Mouse (Mus musculus): ENCODE data around the gene Fosl2.

Fosl2 gene

DNA sequence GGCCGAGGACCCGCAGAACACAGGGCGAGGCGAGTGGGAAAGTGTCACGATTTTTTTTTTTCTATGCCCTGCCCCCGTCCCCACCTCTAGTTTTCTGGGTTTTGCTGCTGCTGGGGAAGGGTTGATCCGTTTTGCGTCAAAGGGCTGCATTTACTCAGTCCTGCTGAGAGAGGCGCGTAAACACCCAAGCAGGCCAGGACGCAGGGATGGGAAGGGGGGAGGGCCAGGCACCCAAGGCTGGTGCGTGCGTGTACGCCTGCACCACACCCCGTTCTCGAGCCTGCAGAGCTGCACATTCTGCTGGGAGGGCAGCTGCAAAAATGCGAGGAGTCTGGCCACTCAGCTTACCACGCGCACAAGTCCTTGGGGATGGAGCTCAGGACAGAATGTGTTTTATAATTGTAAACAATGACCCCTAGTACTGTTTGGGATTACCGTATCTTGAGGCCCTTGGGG is 2.0 kb upstream of the Fosl2 start:
- in situ Hi-C loops (cut with MboI, MseI) = loop anchor here (25.0 kb wide), 1 partner anchor 1529 kb away; the partner anchor contains the start of genes Slbp, Tacc3 and Tmem129

- in situ Hi-C loops (cut with MboI, MseI) = loop anchor here (25.0 kb wide), 1 partner anchor 1528 kb away; the partner anchor contains the start of genes Slbp, Tacc3 and Tmem129
Observed at GRCm38 (mm10) chr5:32134051-32134732, 1.4 kb upstream of the Fosl2 start.

DNA sequence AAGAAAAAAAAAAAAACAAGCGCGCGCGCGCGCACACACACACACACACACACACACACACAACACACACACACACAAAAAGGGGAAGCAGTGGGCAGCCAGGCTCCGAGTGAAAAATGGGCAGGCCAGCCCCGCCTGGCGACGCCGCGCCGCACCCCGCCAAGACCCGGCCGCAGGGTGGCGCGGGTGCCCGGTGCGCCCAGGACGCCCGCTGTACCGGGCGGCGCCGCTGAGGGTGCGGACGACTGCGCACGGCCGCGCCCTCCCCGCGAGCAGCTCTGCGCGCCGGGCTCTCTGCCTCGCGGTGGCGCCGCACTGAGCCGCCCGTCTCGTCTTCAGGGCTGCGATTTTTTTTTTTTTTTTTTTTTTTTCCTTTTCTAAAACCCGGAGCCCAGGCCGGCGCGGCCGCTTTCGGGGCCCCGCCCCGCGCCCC is 682 bp upstream of the Fosl2 start:
- in situ Hi-C loops (cut with MboI, MseI) = loop anchor here (25.0 kb wide), 1 partner anchor 1527 kb away; the partner anchor contains the start of genes Slbp, Tacc3 and Tmem129

DNA sequence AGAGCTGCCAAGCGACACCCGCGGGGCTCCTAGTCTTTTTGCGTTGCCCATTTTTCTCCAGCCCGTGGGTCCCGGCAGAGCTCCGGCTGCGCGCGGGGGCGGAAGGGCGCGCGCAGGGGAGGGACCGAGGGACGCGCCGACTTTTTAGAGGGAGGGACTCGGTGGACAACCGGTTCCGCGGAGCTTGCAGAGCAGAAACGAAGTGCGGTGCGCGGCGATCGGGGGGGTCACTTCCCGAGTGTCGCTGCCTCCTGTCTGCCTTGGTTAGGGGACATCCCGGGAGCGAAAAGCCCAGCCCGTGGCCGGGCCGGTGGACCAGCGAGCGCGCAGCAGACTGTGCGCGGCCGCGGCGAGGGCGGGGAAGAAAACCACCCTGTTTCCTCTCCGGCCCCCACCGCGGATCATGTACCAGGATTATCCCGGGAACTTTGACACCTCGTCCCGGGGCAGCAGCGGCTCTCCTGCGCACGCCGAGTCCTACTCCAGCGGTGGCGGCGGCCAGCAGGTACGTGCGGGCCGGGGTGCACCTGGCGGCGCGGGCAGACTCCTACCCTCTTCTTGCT is 781 bp downstream of the Fosl2 start:
- in situ Hi-C loops (cut with MboI, MseI) = loop anchor here (25.0 kb wide), 1 partner anchor 1526 kb away; the partner anchor contains the start of genes Slbp, Tacc3 and Tmem129

GRCm38 (mm10) chr5:32137106-32137522 is 1.5 kb downstream of the Fosl2 start:
- in situ Hi-C loops (cut with MboI, MseI) = loop anchor here (25.0 kb wide), 1 partner anchor 1525 kb away; the partner anchor contains the start of genes Slbp, Tacc3 and Tmem129

- in situ Hi-C loops (cut with MboI, MseI) = loop anchor here (25.0 kb wide), 1 partner anchor 1524 kb away; the partner anchor contains the start of genes Slbp, Tacc3 and Tmem129
Observed at GRCm38 (mm10) chr5:32138446-32139195, 3.0 kb downstream of the Fosl2 start.

DNA sequence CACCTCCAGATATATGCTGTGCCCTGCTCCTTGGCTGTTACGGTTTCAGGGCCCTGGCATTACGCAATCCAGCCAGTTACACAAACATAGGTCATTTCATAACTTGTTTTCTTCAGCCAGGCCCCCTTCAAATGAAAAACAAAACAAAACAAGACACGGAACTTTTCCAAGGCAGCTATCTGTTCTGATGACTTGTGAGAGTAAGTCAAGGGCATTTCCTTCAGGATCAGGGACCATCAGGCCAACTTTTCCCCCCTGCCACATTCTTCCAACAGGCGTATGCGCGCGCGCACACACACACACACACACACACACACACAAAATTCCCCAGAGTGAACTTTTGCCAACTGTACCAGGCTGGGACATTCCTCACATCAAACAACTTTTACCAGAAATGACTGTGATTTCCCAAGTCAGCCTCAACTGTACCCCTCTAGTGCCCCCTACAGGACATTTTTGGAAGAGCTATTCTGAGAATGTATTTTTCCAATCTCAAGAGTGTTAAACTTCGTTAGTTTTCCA is 4.0 kb downstream of the Fosl2 start:
- in situ Hi-C loops (cut with MboI, MseI) = loop anchor here (10.0 to 25.0 kb wide), 4 partner anchors 55 to 1523 kb away; partner anchors contain the start of genes Slbp, Tacc3 and Tmem129

- in situ Hi-C loops (cut with MboI, MseI) = loop anchor here (10.0 to 25.0 kb wide), 4 partner anchors 53 to 1520 kb away; partner anchors contain the start of genes Slbp, Tacc3 and Tmem129
Observed at GRCm38 (mm10) chr5:32141899-32142298, 6.3 kb downstream of the Fosl2 start.

DNA sequence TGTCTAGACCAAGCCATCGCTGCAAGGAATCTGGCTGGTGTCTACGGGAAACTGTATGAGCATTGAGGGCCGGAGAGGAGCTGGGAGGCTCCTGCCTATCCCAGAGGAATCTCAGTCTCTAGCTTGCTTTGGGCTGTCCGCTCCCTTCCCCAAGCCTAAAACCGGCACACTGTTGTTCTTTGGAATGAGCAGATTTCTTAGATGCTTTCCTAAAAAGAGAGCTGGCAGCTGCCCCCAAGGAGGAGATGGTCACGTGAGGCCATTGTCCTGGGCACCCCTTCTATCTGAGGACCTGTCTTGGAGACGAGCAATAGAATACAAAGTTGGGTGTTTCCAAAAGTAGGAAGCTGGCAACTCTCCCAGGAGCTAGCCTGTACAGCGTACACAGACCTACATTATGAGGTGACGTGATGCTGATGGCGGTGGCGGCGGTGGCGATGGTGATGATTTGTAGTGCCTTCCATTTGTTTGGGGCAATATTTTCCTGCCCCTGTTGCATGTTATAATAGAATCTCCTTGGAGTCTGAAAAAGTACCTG is 7.9 kb downstream of the Fosl2 start:
- in situ Hi-C loops (cut with MboI, MseI) = loop anchor here (10.0 to 25.0 kb wide), 4 partner anchors 51 to 1519 kb away; partner anchors contain the start of genes Slbp, Tacc3 and Tmem129

DNA sequence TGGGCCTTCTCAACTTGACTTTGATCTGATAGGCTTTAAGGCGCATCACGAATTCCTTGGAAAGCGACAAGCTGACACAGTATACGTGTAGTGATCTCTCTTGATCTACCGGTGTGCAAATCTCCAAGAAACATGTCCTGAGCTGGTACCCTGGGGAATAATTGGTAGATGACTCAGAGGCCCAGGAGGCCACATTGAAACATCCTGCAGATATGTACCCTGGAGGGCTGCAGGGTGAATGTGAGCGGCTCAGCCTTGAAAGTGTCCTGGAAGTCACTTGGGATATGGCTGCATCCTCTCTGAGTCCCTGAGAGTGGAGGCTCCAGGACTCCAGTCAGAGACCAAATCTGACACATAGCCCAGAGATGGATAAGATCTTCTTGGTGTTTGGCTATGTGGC is 10.7 kb downstream of the Fosl2 start:
- in situ Hi-C loops (cut with MboI, MseI) = loop anchor here (5.0 to 25.0 kb wide), 5 partner anchors 49 to 1516 kb away; partner anchors contain the start of genes Slbp, Tacc3 and Tmem129

DNA sequence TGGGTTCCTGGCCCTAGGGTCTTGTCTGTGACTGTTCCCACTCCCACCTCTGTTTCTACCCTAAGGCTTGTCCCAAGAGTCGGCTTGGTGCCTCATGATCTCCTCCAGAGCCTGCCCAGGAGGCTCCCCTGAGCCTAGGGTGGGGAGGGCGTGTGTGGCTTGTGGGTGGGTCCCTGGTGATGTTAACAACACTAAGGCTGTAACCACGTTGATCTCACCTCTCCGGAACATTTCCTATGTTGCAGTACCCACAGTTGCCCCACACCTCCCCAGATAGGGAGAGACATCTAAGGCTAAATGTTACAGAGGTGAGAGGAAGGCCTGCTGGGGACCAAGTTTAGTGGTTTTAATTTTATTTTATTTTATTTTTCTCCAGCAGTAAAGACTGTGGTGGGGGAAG is 13.0 kb downstream of the Fosl2 start:
- in situ Hi-C loops (cut with MboI, MseI) = loop anchor here (5.0 to 25.0 kb wide), 5 partner anchors 46 to 1514 kb away; partner anchors contain the start of genes Slbp, Tacc3 and Tmem129

DNA sequence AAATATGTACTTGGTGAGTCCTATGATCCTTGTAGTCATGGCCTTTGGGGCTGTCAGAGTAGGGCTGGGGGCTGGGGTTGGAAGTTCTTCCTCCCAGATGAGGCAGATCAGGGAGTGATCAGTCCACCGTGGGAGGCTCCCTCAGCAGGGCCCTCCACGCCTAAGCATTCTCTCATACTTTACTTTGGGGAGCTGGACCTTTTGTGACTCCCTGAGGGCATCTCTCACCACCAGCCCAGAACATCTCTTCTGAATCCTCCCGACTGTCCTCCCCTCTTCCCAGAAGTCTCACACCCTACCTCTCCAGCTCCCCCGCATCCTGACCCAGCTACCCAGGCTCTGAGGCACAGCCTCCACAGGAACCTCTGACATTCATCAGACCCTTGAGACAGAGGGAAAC is 15.6 kb downstream of the Fosl2 start:
- in situ Hi-C loops (cut with MboI, MseI) = no loop called here

DNA sequence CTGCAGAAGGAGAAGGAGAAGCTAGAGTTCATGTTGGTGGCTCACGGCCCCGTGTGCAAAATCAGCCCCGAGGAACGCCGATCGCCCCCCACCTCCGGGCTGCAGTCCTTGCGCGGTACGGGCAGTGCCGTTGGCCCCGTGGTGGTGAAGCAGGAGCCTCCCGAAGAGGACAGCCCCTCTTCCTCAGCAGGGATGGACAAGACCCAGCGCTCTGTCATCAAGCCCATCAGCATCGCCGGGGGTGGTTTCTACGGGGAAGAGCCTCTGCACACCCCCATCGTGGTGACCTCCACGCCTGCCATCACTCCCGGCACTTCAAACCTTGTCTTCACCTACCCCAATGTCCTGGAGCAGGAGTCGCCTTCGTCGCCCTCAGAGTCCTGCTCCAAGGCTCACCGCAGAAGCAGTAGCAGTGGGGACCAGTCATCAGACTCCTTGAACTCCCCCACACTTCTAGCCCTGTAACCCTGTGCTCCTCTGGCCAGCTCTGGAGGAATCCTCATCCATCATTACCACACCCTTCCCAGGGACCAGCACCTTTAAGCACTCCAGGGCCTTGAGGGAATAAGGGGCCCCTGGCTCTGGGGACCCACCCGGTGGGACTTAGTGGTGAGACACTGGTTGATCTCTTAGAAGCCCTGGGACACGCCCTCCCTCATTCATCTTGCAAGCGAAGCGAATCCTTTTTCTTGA is 17.3 kb downstream of the Fosl2 start:
- in situ Hi-C loops (cut with MboI, MseI) = no loop called here

DNA sequence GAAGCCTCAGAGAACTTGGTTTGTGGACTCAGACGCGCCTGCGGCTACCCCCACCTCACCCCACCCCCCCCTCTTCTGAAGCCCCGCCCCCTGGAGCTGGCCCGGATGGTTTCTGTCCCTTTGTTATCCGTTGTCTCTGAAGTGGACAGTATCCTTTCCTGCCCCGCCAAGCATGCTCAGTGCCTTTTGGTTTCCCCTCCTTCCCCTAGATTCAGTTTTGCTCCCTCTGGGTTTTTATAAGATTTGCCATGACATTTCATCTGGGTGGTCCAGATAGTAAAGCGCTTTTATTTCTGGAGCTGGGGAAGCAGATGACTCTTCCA is 17.8 kb downstream of the Fosl2 start:
- in situ Hi-C loops (cut with MboI, MseI) = no loop called here

DNA sequence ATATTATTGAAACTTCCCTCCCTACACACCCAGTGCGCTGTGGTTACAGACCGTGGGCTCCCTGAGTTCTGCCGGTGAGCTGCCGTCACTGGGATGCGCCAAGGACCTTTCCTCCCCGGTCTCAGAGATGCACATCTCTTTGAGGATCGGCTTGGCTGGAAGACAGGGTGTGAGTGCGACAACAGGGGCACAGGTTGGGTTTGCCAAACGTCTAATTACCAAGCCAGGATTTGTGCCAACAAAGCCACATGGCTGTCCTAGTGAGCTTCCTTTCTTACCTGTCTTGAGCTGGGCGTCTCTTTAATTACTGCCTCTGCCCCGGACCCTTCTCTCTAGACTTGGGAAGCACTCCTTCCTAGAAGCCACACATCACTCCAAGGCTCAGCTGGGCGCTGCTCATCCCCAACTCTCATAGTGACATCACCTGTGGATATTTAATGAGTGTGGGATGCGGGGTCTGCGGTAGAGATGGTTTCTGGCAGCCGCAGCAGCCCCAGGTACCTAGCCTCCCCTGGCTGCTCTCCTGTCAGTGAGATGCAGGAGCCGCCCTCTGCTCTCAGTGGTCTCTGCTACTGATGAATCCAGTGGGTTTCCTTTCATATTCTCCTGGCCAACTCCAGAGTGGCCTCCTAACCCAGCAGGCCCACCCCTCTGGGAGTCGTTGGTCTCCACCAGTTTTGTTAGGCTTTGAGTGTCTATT is 18.3 kb downstream of the Fosl2 start:
- in situ Hi-C loops (cut with MboI, MseI) = no loop called here

GRCm38 (mm10) chr5:32154931-32155688 is 19.5 kb downstream of the Fosl2 start:
- in situ Hi-C loops (cut with MboI, MseI) = no loop called here

- in situ Hi-C loops (cut with MboI, MseI) = no loop called here
Observed at GRCm38 (mm10) chr5:32155927-32156326, 20.3 kb downstream of the Fosl2 start.

DNA sequence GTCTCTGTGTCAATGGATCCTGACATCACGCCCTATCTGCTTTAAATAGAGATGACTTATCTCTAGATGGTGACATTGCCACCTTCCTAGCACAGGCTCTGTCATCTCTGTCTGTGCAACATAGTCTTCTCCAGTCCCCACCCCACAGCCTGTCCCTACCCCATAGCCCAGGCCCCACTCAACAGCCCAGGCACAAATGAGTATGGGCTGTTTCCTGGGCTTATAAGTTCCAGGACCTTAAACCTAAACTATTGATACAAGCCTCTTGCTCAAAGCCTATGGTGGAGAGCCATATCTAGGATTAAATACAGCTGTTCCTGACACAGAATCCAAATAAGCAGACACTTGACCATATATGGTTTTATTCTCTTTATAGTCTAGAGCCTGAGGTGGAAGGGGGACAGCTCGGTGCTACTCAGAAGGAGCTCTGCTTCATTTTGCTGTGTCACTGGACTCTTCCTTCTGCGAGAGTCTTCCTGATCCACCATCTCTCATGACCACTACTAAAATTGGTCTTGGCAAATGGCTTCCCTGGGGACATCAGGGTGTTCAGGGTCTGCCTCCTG is 28.0 kb downstream of the Fosl2 start:
- in situ Hi-C loops (cut with MboI, MseI) = no loop called here

GRCm38 (mm10) chr5:32172188-32172587 is 36.6 kb downstream of the Fosl2 start:
- in situ Hi-C loops (cut with MboI, MseI) = no loop called here
